Mouse (Mus musculus): Measurements from ENCODE around the gene Cxcl14. TPM values are rescaled to one million over a fixed set of nuclear protein-coding genes. Genes with fewer than 3 reads are reported as not detected.

Cxcl14 gene
- polyA plus RNA-seq, 1 experiment from 2014 or later, result 11.2 TPM

DNA sequence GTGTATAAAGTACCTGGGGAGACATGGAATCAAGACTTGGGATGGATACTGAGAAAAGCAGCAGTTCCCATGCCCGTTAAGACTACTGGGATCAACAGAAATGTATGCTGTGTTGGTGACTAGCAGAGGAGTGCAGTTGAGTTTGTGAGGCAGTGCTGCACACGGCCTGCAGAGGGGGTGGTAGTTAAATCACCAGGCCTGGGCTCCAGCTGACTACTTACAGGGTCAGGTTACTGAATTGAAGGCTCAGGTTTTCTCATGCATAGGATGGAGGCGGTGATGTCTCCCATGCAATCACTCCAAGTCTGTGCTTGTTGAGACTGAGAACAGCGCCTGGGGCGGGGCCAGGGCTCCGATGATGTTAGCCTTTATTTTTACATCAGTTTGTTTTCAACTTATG, 31.4 kb upstream of the Cxcl14 start:
- H3K4me3 ChIP-seq (ENCODE audit: low read depth, low read length), result no peak overlapping the region
- no peak overlapping the region for H3K4me2 ChIP-seq (replicated peaks; ENCODE audit: low read depth, low read length)
- WGBS, result 32% methylated on average over 6 of the region's 6 CpGs
- H3K9ac ChIP-seq (replicated peaks; ENCODE audit: low read depth), result no peak overlapping the region
- no peaks in the 10 kb centered on the region for H3K9me3 ChIP-seq (ENCODE audit: low read length)
- no peaks in the 10 kb centered on the region for H3K27me3 ChIP-seq (replicated peaks; ENCODE audit: insufficient read depth, low read length)
- no peak overlapping the region for H3K27ac ChIP-seq (ENCODE audit: low read length)
- ATAC-seq, result no peak
- TF ChIP-seq EP300 (IDR thresholded peaks at IDR 0.05) (no peak), CTCF (IDR thresholded peaks at IDR 0.05) (peak; percentile 56)
- no peaks in the 10 kb centered on the region for H3K4me1 ChIP-seq (ENCODE audit: insufficient read depth, low read depth, low read length)
- no peak for DNase-seq (ENCODE audit: low spot score)
- no peaks in the 10 kb centered on the region for H3K36me3 ChIP-seq (ENCODE audit: insufficient read depth, low read length)

DNA sequence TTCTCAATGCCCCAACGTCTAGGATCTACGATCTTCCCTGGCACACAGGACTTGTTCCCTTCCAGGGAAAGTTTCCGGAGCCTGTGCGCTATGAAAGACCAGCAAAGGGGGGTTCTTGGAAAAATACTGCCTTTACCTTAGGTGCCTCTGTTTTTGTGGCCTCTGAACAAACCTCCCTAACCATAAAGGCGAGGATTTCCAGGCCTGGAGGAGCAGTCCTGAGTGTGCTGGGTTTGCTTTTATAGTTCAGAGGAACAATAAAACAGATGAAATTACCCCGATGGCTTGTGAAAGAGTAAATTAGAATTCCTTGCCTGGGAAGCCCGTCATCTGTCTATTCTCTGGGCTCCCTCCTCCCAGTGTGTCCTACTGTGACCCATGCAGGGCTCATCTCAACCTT, 25.3 kb upstream of the Cxcl14 start:
- Histone ChIP-seq H3K36me3 (ENCODE audit: insufficient read depth, low read length) (no peaks in the 10 kb centered on the region), H3K9me3 (ENCODE audit: low read length) (no peaks in the 10 kb centered on the region), H3K4me3 (ENCODE audit: low read depth, low read length) (no peak overlapping the region), H3K9ac (replicated peaks; ENCODE audit: low read depth) (no peak overlapping the region), H3K4me2 (replicated peaks; ENCODE audit: low read depth, low read length) (no peak overlapping the region), H3K27ac (ENCODE audit: low read length) (no peak overlapping the region), H3K27me3 (replicated peaks; ENCODE audit: insufficient read depth, low read length) (no peaks in the 10 kb centered on the region), H3K4me1 (ENCODE audit: insufficient read depth, low read depth, low read length) (no peaks in the 10 kb centered on the region)
- ATAC-seq (no peak), DNase-seq (ENCODE audit: low spot score) (no peak)
- TF ChIP-seq EP300 (IDR thresholded peaks at IDR 0.05), result no peak
- TF ChIP-seq CTCF (IDR thresholded peaks at IDR 0.05), result no peak
- 82% methylated on average over 7 of the region's 7 CpGs for WGBS

DNA sequence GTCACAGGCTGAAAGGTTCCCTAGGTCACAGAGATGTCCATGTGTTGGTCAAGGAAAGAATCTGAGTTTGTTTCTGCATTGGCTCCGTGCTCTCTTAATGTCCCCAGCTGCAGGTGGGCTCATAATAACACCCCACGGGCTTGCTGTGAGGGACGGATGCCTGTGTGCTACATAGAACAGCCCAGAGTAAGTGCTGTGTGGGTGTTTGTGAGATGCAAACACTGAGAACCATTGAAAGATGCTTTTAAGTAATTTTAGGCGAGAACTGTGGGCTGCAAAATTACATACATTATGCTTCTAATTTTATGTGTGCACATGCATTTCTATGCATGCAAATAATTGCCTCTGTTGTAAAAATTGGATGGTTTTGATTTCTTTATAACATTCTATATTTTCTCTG, 20.6 kb upstream of the Cxcl14 start:
- WGBS, result 65% methylated on average over 4 of the region's 4 CpGs
- no peak for ATAC-seq
- Histone ChIP-seq H3K4me2 (replicated peaks; ENCODE audit: low read depth, low read length) (no peak overlapping the region), H3K4me1 (ENCODE audit: insufficient read depth, low read depth, low read length) (no peaks in the 10 kb centered on the region), H3K9me3 (ENCODE audit: low read length) (no peaks in the 10 kb centered on the region), H3K4me3 (ENCODE audit: low read depth, low read length) (no peak overlapping the region), H3K27me3 (replicated peaks; ENCODE audit: insufficient read depth, low read length) (no peaks in the 10 kb centered on the region), H3K27ac (ENCODE audit: low read length) (no peak overlapping the region), H3K9ac (replicated peaks; ENCODE audit: low read depth) (no peak overlapping the region), H3K36me3 (ENCODE audit: insufficient read depth, low read length) (no peaks in the 10 kb centered on the region)
- no peak for TF ChIP-seq CTCF (IDR thresholded peaks at IDR 0.05)
- no peak for TF ChIP-seq EP300 (IDR thresholded peaks at IDR 0.05)
- DNase-seq (ENCODE audit: low spot score), result no peak

DNA sequence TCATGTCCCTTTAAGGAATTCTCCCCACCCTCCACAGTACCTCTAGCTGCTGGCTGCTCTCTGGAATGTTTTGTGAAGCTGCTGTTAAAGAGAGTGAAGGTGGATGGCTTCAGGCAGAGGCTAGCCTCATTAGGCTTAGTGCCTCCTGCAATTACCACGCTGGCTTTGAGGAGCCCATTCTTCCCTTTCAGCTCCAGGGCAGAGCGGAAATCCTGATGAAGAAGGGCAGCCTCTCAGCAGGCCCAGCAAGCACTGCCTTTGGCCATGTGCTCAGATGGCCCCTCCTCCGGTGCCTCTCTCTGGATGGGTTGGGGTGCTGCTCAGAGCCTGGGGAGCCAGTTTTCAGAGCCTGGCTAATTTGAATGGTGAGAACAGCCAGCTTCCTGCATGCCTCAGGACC, 18.9 kb upstream of the Cxcl14 start:
- no peaks in the 10 kb centered on the region for H3K9me3 ChIP-seq (ENCODE audit: low read length)
- no peaks in the 10 kb centered on the region for H3K36me3 ChIP-seq (ENCODE audit: insufficient read depth, low read length)
- no peak for TF ChIP-seq EP300 (IDR thresholded peaks at IDR 0.05)
- no peak for TF ChIP-seq CTCF (IDR thresholded peaks at IDR 0.05)
- H3K4me1 ChIP-seq (ENCODE audit: insufficient read depth, low read depth, low read length), result no peaks in the 10 kb centered on the region
- WGBS, result 37% methylated on average over 3 of the region's 3 CpGs
- H3K27ac ChIP-seq (ENCODE audit: low read length), result no peak overlapping the region
- H3K4me3 ChIP-seq (ENCODE audit: low read depth, low read length), result no peak overlapping the region
- H3K27me3 ChIP-seq (replicated peaks; ENCODE audit: insufficient read depth, low read length), result no peaks in the 10 kb centered on the region
- DNase-seq (ENCODE audit: low spot score) (no peak), ATAC-seq (no peak)
- H3K4me2 ChIP-seq (replicated peaks; ENCODE audit: low read depth, low read length), result no peak overlapping the region
- H3K9ac ChIP-seq (replicated peaks; ENCODE audit: low read depth), result no peak overlapping the region

DNA sequence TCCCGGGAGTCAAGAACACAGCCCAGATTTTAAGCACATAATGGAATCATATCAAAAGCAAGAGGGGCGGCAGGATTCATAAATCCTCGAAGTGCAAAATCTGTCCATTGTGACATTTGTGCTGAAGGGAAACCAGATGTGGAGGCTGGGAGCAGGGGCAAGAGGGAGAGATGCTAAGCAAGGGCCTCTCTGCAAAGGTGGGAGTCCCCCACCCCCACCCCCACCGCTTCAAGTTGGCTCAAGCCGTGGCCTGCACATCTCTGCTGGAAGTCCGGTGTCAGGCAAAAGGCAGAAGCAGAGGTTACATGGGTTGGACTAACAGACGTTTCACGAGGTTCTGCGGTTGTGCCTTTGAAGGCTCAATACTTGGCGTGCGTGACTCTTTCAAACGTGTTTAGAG, 8.7 kb upstream of the Cxcl14 start:
- no peaks in the 10 kb centered on the region for H3K27me3 ChIP-seq (replicated peaks; ENCODE audit: insufficient read depth, low read length)
- no peaks in the 10 kb centered on the region for H3K36me3 ChIP-seq (ENCODE audit: insufficient read depth, low read length)
- no peak overlapping the region for H3K9ac ChIP-seq (replicated peaks; ENCODE audit: low read depth)
- TF ChIP-seq EP300 (IDR thresholded peaks at IDR 0.05) (no peak), CTCF (IDR thresholded peaks at IDR 0.05) (no peak)
- 55% methylated on average over 12 of the region's 12 CpGs for WGBS
- no peaks in the 10 kb centered on the region for H3K4me1 ChIP-seq (ENCODE audit: insufficient read depth, low read depth, low read length)
- no peak overlapping the region for H3K27ac ChIP-seq (ENCODE audit: low read length)
- DNase-seq (ENCODE audit: low spot score), result peak; percentile 7
- H3K9me3 ChIP-seq (ENCODE audit: low read length), result no peaks in the 10 kb centered on the region
- no peak overlapping the region for H3K4me2 ChIP-seq (replicated peaks; ENCODE audit: low read depth, low read length)
- no peak overlapping the region for H3K4me3 ChIP-seq (ENCODE audit: low read depth, low read length)
- ATAC-seq, result no peak

DNA sequence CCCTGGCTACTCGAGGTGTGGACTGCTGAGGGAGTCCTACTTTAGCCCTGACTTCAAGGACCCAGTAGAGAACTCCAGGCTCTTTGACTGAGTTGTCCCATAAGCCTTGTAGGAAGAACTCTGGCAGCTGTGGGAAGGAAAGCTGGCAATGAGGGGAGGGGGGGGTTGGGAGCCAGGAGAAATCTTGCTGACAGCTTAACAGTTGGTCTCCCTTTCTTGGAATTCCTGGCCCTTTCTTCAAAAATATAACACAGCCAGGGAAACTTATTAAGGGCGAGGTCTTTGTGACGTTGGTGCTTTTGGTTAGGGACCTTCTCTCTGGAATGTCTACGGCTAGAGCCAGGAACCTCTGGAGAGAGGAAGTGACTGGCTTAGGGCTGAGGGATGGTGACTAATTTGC, 8.1 kb upstream of the Cxcl14 start:
- 35% methylated on average over 4 of the region's 4 CpGs for WGBS

DNA sequence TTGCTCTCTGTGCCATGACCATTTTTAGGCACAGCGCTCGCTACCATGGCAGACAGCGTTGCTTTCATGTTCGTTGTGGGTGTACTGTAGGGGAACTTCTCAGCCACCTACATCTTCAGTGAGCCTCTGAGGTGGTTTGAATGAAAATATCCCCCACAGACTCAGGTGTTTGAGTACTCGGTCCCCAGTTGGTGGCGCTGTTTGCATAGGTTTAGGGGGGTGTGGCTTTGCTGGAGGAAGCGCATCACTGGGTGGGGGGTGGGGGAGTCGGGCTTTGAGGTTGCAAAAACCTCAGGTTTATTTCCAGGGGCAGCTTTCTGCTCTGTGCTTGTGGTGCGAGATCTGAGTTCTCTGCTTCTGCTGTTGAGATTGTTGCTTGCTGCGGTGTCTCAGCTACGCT, 3.0 kb upstream of the Cxcl14 start:
- no peak overlapping the region for H3K27ac ChIP-seq (ENCODE audit: low read length)
- 87% methylated on average over 11 of the region's 11 CpGs for WGBS
- ATAC-seq, result no peak
- TF ChIP-seq EP300 (IDR thresholded peaks at IDR 0.05) (no peak), CTCF (IDR thresholded peaks at IDR 0.05) (0 out of 2 replicates have a peak, but pooled peaks have one; percentile 3)
- no peak overlapping the region for H3K4me3 ChIP-seq (ENCODE audit: low read depth, low read length)
- H3K4me2 ChIP-seq (replicated peaks; ENCODE audit: low read depth, low read length), result no peak overlapping the region
- no peaks in the 10 kb centered on the region for H3K36me3 ChIP-seq (ENCODE audit: insufficient read depth, low read length)
- DNase-seq (ENCODE audit: low spot score), result no peak
- H3K27me3 ChIP-seq (replicated peaks; ENCODE audit: insufficient read depth, low read length), result peaks cover 34% of the 10 kb centered on the region
- no peaks in the 10 kb centered on the region for H3K9me3 ChIP-seq (ENCODE audit: low read length)
- no peak overlapping the region for H3K9ac ChIP-seq (replicated peaks; ENCODE audit: low read depth)
- peaks cover 3% of the 10 kb centered on the region; the same call in 1 of the 2 replicates for H3K4me1 ChIP-seq (ENCODE audit: insufficient read depth, low read depth, low read length)

More for the DNA sequence above, 8.1 kb upstream of the Cxcl14 start:
- H3K4me2 ChIP-seq (replicated peaks; ENCODE audit: low read depth, low read length), result no peak overlapping the region
- no peaks in the 10 kb centered on the region for H3K4me1 ChIP-seq (ENCODE audit: insufficient read depth, low read depth, low read length)
- ATAC-seq, result no peak
- no peak overlapping the region for H3K27ac ChIP-seq (ENCODE audit: low read length)
- DNase-seq (ENCODE audit: low spot score), result peak; percentile 34
- no peaks in the 10 kb centered on the region for H3K27me3 ChIP-seq (replicated peaks; ENCODE audit: insufficient read depth, low read length)
- H3K9me3 ChIP-seq (ENCODE audit: low read length), result no peaks in the 10 kb centered on the region
- H3K36me3 ChIP-seq (ENCODE audit: insufficient read depth, low read length), result no peaks in the 10 kb centered on the region
- TF ChIP-seq EP300 (IDR thresholded peaks at IDR 0.05), result no peak
- no peak for TF ChIP-seq CTCF (IDR thresholded peaks at IDR 0.05)
- no peak overlapping the region for H3K9ac ChIP-seq (replicated peaks; ENCODE audit: low read depth)
- no peak overlapping the region for H3K4me3 ChIP-seq (ENCODE audit: low read depth, low read length)

Data from lung, postnatal 0 days (tissue).